Mouse (Mus musculus) right cerebral cortex, adult 2 months (tissue): ENCODE data around the gene Ergic2.

Experiments used
- DNase-seq, 2 experiments: peaks; one replicate each; pipeline ENCODE4 v3.0.0; 2021 to 2022; ENCODE audit warnings: low spot score in 2 of 2

Gene Ergic2

GRCm38 (mm10) chr6:148211897-148212680 lies at the start of gene Ergic2:
Ergic2 (minus strand) TSS chr6:148212374.
- DNase-seq: peak; percentile 99

GRCm38 (mm10) chr6:148260729-148261101 lies 48.5 kb upstream of the Ergic2 start:
- no peak for DNase-seq

- DNase-seq: peak in 1 of 2 experiments; percentile 40
These were observed 48.0 kb upstream of the Ergic2 start for GRCm38 (mm10) chr6:148259979-148260728.

- no peak for DNase-seq
These were observed 46.9 kb upstream of the Ergic2 start for GRCm38 (mm10) chr6:148259074-148259473.

GRCm38 (mm10) chr6:148257805-148258204 lies 45.6 kb upstream of the Ergic2 start:
- no peak for DNase-seq

- no peak for DNase-seq
These were observed 43.9 kb upstream of the Ergic2 start for GRCm38 (mm10) chr6:148256109-148256508.

- DNase-seq: no peak
These were observed 43.4 kb upstream of the Ergic2 start for GRCm38 (mm10) chr6:148255395-148256053.

- no peak for DNase-seq
These were observed 37.0 kb upstream of the Ergic2 start for GRCm38 (mm10) chr6:148249221-148249620.

- peak; percentile 68 to 69 for DNase-seq
These were observed 36.5 kb upstream of the Ergic2 start for GRCm38 (mm10) chr6:148248625-148249024.

- DNase-seq: no peak
These were observed 34.4 kb upstream of the Ergic2 start for GRCm38 (mm10) chr6:148246544-148246943.

GRCm38 (mm10) chr6:148244836-148245235 lies 32.7 kb upstream of the Ergic2 start:
- DNase-seq: no peak

- DNase-seq: no peak
These were observed 30.1 kb upstream of the Ergic2 start for GRCm38 (mm10) chr6:148242304-148242703.

- DNase-seq: no peak
These were observed 29.5 kb upstream of the Ergic2 start for GRCm38 (mm10) chr6:148241685-148242084.

- no peak for DNase-seq
These were observed 27.1 kb upstream of the Ergic2 start for GRCm38 (mm10) chr6:148239311-148239710.

GRCm38 (mm10) chr6:148237453-148237852 lies 25.3 kb upstream of the Ergic2 start:
- no peak for DNase-seq

GRCm38 (mm10) chr6:148234105-148234828 lies 22.1 kb upstream of the Ergic2 start:
- no peak for DNase-seq

- DNase-seq: no peak
These were observed 15.4 kb upstream of the Ergic2 start for GRCm38 (mm10) chr6:148227542-148227941.

GRCm38 (mm10) chr6:148222686-148223085 lies 10.5 kb upstream of the Ergic2 start:
- DNase-seq: no peak

GRCm38 (mm10) chr6:148218235-148219076 lies 6.3 kb upstream of the Ergic2 start:
- no peak for DNase-seq

GRCm38 (mm10) chr6:148216752-148217151 lies 4.6 kb upstream of the Ergic2 start:
- no peak for DNase-seq

GRCm38 (mm10) chr6:148214765-148215164 lies 2.6 kb upstream of the Ergic2 start:
- peak; percentile 71 to 72 for DNase-seq
